Mouse (Mus musculus): Measurements from ENCODE around the gene Setd2.
A peak's percentile ranks its signal among the peaks of the same experiment; 100 is the strongest.

Setd2 gene

GRCm38 (mm10) chr9:110654726-110655650 is 122.6 kb downstream of the Setd2 start:
- no peak for DNase-seq (ENCODE audit: low spot score)

DNA sequence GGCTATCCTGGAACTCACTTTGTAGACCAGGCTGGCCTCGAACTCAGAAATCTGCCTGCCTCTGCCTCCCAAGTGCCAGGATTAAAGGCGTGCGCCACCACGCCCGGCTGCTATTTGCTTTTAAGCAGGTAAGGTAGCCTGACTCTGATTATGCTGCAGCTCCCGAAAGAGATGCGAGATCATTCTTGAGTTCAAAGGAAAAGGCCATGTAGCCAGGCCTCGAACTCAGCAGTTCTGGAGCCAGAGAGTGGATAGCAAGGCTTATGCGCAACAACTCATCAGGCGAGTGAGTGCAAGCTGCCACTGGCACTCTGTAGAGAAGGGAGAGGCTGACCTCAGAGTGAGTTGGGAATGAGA is 123.2 kb downstream of the Setd2 start:
- no peak for DNase-seq (ENCODE audit: low spot score)

DNA sequence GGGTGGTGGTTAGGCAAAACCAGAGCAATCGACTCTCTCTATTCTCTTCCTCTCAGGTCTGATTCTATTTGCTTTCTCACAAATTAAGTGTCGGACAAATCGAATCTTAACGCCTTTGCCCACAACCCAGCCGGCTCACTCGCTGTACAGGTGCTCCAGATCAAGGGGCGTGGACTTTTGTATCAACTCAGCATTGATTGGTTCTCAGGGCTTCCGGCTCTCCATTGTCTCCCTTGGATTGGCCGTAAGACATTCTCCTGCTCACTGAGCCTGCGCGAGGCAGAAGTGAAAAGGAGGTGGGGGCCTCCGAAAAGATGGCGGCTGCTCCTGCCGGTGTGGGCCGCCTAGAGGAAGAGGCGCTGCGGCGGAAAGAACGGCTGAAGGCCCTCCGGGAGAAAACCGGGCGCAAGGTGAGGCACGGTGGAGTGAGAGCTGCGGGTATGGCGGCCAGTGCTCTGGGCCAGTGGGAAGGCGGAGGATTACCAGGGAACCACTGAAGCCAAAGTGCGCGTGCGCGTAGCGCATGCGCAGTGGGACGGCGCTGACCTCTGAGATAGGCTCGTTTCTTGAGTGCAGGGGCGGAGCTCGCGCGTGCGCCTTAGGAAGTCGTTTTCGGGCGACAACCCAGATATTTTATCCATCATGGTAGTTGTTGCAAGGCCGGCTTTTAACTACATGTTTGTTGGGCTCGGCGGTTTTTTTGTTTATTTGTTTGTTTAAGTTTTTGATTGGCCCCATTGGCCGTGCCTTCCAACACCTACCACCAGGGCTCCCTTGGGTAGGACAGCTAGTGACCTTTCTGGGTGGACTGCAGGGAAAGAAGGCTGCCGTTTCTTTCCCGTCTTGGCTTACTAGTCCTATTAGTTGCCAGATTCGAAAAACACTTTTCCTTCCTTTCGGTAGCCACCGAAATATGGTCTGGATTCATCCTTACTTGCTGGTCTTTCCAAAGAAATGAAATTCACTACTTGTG is 124.1 kb downstream of the Setd2 start, which contains the start of gene Ccdc12:
Gene Ccdc12 (plus strand): TSS at position 255 of the 973 bp plus-strand sequence.
- DNase-seq (ENCODE audit: low spot score): peak; percentile 90

DNA sequence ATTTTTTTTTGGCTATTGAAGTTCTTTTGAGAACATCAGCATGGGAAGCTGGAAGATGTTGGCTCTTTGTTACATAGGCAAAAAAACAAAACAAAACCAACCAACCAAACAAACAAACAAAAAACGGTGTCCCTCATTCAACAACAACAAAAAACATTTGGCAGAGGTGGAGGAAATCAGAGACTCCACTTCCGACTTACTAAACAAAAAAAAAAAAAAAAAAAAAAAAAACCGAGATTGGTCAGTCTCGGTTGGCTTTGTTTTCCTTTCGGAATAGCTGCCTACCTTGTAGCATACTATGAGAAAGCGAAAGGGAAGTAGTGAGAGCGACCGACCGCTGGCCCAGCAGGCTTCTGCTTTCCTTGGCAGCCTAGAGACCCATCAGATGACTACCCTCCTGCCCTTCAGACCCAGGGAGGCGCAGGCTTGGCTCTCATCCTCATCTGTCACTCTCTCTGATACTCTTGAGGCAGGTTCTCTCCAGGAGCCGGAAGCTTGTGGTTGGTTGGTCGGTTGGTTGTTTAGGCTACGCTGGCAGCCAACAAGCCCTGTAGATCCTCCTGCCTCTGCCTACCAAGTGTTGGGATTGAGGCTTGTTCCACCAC is 125.2 kb downstream of the Setd2 start:
- no peak for DNase-seq (ENCODE audit: low spot score)

DNA sequence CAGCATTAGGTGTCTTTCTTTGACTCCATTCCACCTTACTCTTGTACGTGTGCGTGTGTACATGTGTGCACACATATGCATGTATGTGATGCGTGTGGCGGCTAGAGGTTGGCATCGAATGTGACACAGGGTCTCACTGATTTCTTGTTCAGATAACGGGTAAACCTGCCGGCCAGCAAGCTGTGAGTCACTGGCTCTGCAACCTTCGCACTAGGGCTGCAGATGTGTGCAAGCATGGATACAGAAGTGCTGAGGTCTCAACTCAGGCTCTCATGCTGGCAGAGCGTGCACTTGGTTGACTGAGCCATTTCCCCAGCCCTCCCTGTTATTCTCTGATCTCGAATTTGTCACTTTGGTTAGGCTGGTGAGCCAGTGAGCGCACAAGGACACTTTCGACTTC is 127.1 kb downstream of the Setd2 start:
- no peak for DNase-seq (ENCODE audit: low spot score)

DNA sequence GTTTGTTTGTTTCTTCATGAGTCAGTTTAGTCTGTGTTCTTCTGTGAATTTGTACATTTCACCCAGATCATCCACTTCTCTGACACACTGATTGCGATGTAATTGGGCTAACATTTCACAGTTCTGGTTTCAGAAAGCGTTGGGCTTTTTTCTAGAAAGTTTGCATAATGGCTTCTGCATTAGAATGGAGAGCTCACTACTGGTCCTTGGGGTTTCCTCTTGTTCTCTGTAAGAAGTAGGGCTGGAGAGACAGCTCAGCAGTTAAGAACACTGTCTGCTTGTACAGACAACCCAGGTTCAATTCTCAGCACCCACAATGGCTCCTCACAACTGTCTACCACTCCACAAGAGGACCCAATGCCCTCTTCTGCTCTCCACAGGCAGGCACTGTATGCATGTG is 127.8 kb downstream of the Setd2 start:
- DNase-seq (ENCODE audit: low spot score): no peak

DNA sequence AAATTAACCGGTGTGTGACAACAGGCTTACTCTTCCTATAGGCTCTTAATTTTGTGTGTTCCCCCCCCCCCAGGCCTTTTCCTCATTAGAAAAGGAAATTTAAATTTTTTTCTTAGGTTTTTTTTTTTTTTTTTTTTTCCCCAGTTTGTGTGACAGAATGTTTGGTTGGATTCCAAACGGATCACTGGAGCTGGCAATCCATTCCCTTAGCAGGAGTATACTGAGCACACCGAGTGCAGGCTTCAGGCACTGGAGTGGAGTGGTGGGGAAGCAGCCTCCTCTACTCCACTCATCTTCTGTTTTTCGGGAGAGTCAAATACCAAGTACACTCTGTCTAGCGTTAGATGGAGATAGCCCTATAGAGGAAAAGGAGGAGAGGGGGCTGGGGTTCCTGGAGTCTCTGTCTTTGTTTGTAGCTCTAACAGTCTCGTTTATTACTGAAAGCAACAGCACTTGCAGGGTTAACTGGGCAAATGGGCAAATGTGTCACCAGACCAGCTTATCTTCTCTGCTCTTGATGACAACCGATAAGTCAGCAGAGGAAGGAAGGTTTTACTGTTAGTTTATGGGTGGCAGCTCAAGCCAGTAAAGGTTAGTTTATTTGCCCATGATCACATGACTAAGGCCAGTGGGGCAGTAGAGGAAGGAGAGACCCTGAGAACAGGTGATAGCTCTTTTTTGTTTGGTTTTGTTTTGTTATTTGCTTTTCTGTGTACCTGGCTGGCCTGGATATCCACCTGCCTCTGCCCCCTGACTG is 128.6 kb downstream of the Setd2 start:
- no peak for DNase-seq (ENCODE audit: low spot score)

- no peak for DNase-seq (ENCODE audit: low spot score)
Observed at GRCm38 (mm10) chr9:110662844-110663243, 130.4 kb downstream of the Setd2 start.

DNA sequence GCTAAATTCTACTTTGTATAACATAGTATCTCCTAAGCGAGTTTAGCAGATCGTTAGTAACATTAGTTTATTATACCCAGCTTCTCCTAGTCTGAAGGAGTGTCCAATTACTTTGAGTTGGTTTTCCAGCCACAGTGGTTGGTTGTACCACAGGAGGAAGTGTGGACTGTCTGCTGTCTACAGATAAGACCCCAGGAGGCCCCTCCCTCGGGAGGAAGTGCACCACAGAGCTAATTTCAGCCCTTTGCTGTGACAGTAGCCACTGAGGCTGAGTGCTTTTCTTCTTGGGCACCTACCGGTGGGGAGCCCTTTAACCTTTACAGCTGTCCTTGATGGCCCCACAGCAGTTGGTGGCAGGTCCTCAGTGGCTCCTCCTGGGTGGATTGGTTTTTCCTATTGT is 133.5 kb downstream of the Setd2 start:
- DNase-seq (ENCODE audit: low spot score): no peak

- DNase-seq (ENCODE audit: low spot score): no peak
Observed at GRCm38 (mm10) chr9:110666374-110666773, 134.0 kb downstream of the Setd2 start.

DNA sequence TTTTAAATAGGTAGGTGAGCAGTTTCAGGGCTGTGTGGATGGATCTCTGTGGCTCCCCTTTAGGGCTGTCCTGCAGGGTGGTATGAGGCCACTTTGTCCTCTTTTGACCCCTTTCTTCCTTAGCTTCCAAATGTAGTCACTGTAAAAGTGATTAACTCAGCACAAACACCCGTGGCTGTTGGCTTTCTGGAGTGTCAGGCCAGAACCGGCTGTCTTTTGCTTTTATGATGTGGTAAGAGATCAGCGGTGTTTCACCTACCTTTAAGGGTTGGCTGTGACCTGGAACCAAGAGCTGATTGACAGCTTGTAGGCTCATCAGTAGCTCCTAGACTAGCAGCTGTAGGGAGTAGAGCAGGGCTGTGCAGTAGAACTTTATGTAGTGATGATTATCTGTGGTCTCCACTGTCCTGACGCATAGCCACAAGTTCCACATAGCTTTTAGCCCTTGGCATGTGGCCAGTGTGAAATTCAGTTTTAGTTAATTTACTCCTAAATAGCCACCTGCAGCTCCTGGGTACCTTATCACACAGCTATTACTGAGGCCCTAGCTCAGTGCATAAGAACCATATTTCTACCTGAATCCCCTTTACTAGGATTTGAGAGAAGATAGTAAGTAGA is 134.9 kb downstream of the Setd2 start:
- DNase-seq (ENCODE audit: low spot score): no peak
